Mouse (Mus musculus) midbrain, embryonic 15.5 days (tissue): Measurements from ENCODE around the gene Ccr9. TPM values are rescaled to one million over a fixed set of nuclear protein-coding genes. Genes with fewer than 3 reads are reported as not detected.

Source experiments
- ATAC-seq: fragments of 200-750 bp; cut with Nextera tagmentation; replicated peaks from 2 replicates; pipeline ENCODE4 v1.8.0; 2017; ENCODE audit warnings: moderate TSS enrichment
- H3K27ac ChIP-seq: fragments of 300-500 bp; sonication (generic); 2 replicates; pipeline ENCODE4 v1.5.1; 2015; ENCODE audit warnings: mild to moderate bottlenecking, inconsistent platforms
- H3K27me3 ChIP-seq: fragments of 300-500 bp; sonication (generic); replicated peaks from 2 replicates; pipeline ENCODE4 v1.6.1; 2015; ENCODE audit warnings: inconsistent platforms
- H3K36me3 ChIP-seq: fragments of 300-500 bp; sonication (generic); replicated peaks from 2 replicates; pipeline ENCODE4 v1.6.1; 2015; ENCODE audit warnings: inconsistent platforms
- H3K4me1 ChIP-seq: fragments of 300-500 bp; sonication (generic); 2 replicates; pipeline ENCODE4 v1.6.1; 2015; ENCODE audit warnings: inconsistent platforms
- H3K4me2 ChIP-seq: fragments of 300-500 bp; sonication (generic); 2 replicates; pipeline ENCODE4 v1.6.1; 2015; ENCODE audit warnings: inconsistent platforms, mild to moderate bottlenecking, moderate library complexity
- H3K4me3 ChIP-seq: fragments of 300-500 bp; sonication (generic); 2 replicates; pipeline ENCODE4 v1.5.1; 2015; ENCODE audit warnings: mild to moderate bottlenecking, inconsistent platforms
- H3K9ac ChIP-seq: fragments of 300-500 bp; sonication (generic); 2 replicates; pipeline ENCODE4 v1.6.1; 2015; ENCODE audit warnings: mild to moderate bottlenecking, inconsistent platforms
- H3K9me3 ChIP-seq: fragments of 300-500 bp; sonication (generic); 2 replicates; pipeline ENCODE4 v1.6.1; 2016; ENCODE audit warnings: inconsistent platforms
- WGBS: fragments of 180-500 bp; shearing (Covaris S2); methylation state at CpG from one replicate; pipeline ENCODE4 v1.1.7; 2015; ENCODE audit warnings: mixed read lengths; 5-methylcytosine and 5-hydroxymethylcytosine counted together
- polyA plus RNA-seq: library from polyadenylated mRNA; unstranded; fragments of >200 nt; fragmentation: Nextera tagmentation; extraction: Ambion mirVana; gene quantifications from 2 replicates; pipeline ENCODE4 v1.2.1, GENCODE M21; 2015

Ccr9 gene
- polyA plus RNA-seq, 1 experiment from 2014 or later, result 0.59 TPM

- H3K27me3 ChIP-seq, result no peaks in the 10 kb centered on the region
- H3K9ac ChIP-seq, result no peak overlapping the region
- H3K27ac ChIP-seq, result no peak overlapping the region
- no peak overlapping the region for H3K4me3 ChIP-seq
- H3K36me3 ChIP-seq, result peaks cover 11% of the 10 kb centered on the region; the same call in 1 of the 2 replicates
- no peaks in the 10 kb centered on the region for H3K9me3 ChIP-seq
- no peaks in the 10 kb centered on the region for H3K4me1 ChIP-seq
- 83% methylated on average over 2 of the region's 2 CpGs for WGBS
- ATAC-seq, result no peak
- no peak overlapping the region for H3K4me2 ChIP-seq
Observed at GRCm38 (mm10) chr9:123814326-123814725, 136.1 kb downstream of the Ccr9 start.

DNA sequence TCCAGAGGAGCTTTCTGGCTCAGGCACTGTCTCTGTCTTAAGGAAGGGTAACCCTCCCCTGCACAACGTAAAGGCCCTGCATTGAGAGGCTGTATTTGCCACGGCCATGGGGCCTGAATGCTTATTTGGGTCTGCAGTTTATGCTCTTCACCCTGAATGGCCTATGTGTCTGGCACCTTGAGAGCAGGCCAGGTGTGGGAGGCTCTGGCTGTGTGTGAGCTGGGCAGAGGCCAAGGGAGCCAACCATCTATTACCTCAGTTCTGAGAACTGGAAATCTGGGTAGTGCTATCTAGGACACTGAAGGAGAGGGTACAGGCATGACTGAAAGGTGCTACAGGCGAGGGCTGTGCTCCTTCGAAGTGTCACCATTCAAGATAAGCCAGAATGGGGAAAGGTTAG, 136.6 kb downstream of the Ccr9 start:
- no peaks in the 10 kb centered on the region for H3K4me1 ChIP-seq
- no peak overlapping the region for H3K4me2 ChIP-seq
- no peak overlapping the region for H3K9ac ChIP-seq
- WGBS, result 81% methylated on average over 4 of the region's 4 CpGs
- H3K27me3 ChIP-seq, result no peaks in the 10 kb centered on the region
- ATAC-seq, result no peak
- H3K9me3 ChIP-seq, result no peaks in the 10 kb centered on the region
- H3K27ac ChIP-seq, result no peak overlapping the region
- no peak overlapping the region for H3K4me3 ChIP-seq
- peaks cover 11% of the 10 kb centered on the region; the same call in 1 of the 2 replicates for H3K36me3 ChIP-seq

DNA sequence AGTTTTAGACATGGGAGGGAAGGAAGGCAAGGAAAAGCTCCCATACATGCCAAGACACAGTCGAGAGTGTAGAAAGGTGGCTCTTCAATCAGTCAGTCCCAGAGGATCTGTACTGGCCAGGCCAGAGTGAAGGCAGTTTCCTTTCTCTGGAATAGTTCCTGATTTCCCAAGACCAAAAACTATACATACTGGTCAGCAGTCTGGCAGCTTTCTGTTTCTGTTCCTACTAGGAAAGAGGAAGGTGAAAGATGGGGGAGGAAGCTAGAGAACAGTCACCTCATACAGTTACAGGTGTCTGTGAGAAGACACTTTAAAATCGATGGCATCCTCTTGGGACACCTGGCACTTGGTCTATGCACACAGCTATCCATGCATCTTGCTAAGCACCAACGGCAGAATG, 137.2 kb downstream of the Ccr9 start:
- Histone ChIP-seq H3K27ac (no peak overlapping the region), H3K36me3 (peaks cover 11% of the 10 kb centered on the region; the same call in 1 of the 2 replicates), H3K9me3 (no peaks in the 10 kb centered on the region), H3K9ac (no peak overlapping the region), H3K4me3 (no peak overlapping the region), H3K4me2 (no peak overlapping the region), H3K4me1 (no peaks in the 10 kb centered on the region), H3K27me3 (no peaks in the 10 kb centered on the region)
- ATAC-seq, result no peak
- 94% methylated on average over 3 of the region's 3 CpGs for WGBS

GRCm38 (mm10) chr9:123815996-123816395, 137.8 kb downstream of the Ccr9 start:
- peaks cover 11% of the 10 kb centered on the region; the same call in 1 of the 2 replicates for H3K36me3 ChIP-seq
- no peaks in the 10 kb centered on the region for H3K27me3 ChIP-seq
- H3K4me2 ChIP-seq, result no peak overlapping the region
- no peak overlapping the region for H3K27ac ChIP-seq
- H3K4me1 ChIP-seq, result no peaks in the 10 kb centered on the region
- no peak for ATAC-seq
- no peaks in the 10 kb centered on the region for H3K9me3 ChIP-seq
- H3K4me3 ChIP-seq, result no peak overlapping the region
- WGBS, result 88% methylated on average over 1 of the region's 1 CpGs
- no peak overlapping the region for H3K9ac ChIP-seq

DNA sequence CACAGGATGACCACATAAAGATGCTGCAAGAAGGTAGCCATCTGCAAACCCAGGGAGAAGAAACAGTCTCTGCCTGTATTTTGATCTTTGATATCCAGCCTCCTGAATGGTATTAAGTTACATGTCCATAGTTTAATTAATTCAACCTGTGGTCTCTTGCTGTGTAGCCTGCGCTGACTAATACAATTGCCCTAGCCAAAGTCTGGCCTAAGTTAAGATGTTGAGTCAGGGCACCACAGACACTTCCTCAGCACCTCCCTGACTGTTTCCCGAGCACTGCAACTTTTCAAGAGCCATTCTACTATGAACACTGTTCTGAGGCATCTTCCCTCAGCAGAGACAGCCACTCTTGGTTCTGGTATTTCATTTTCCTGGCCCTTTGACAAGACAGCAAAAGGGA, 140.4 kb downstream of the Ccr9 start:
- ATAC-seq, result no peak
- no peaks in the 10 kb centered on the region for H3K9me3 ChIP-seq
- peaks cover 10% of the 10 kb centered on the region; the same call in 1 of the 2 replicates for H3K36me3 ChIP-seq
- no peaks in the 10 kb centered on the region for H3K4me1 ChIP-seq
- no peak overlapping the region for H3K27ac ChIP-seq
- no peak overlapping the region for H3K9ac ChIP-seq
- no peak overlapping the region for H3K4me3 ChIP-seq
- no peak overlapping the region for H3K4me2 ChIP-seq
- 87% methylated on average over 2 of the region's 2 CpGs for WGBS
- no peaks in the 10 kb centered on the region for H3K27me3 ChIP-seq

DNA sequence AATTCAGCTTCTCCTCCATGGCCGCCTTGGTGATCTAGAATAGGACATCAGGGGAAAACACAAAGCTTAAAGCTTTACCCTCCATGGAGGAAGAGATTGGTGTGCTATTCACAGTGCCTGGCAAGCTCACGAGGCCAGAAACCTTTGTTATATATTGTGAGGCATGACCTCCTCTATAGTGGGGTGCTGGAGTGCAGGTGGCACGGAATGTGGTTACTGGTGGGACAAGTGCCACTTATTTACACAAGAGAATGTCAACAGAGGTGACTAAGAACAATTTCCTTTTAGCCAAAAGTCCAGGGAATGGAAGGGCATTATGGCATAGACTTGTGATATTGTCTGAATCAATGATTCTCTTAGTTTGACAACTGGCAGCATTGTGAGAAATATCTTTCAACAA, 148.4 kb downstream of the Ccr9 start:
- peaks cover 32% of the 10 kb centered on the region for H3K36me3 ChIP-seq

DNA sequence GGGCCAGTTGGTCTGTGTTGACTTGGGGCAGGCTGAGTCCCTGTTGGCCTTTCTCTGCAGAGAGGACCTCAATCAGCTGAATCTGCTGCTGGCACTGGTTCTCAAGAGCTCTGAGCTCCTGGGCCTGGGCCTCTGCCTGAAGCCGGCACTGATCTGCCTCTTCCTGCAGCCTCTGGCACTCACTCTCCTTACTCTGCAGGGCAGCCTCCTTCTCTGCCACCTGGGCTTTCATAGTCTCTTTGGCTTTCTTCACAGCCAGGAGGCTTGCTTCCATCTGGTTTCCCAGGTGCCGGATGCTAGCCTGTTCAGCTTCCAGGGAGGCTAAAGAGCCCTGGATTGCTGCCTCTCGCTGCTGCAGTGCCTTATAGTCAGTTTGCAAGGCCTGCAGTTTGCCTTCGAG, 150.7 kb downstream of the Ccr9 start:
- H3K4me2 ChIP-seq, result no peak overlapping the region
- H3K27ac ChIP-seq, result no peak overlapping the region
- H3K27me3 ChIP-seq, result no peaks in the 10 kb centered on the region
- H3K36me3 ChIP-seq, result peaks cover 26% of the 10 kb centered on the region
- WGBS, result 92% methylated on average over 4 of the region's 4 CpGs
- H3K4me1 ChIP-seq, result no peaks in the 10 kb centered on the region
- no peak overlapping the region for H3K9ac ChIP-seq
- no peak for ATAC-seq
- H3K9me3 ChIP-seq, result no peaks in the 10 kb centered on the region
- no peak overlapping the region for H3K4me3 ChIP-seq

More for the DNA sequence above, 148.4 kb downstream of the Ccr9 start:
- no peaks in the 10 kb centered on the region for H3K4me1 ChIP-seq
- no peaks in the 10 kb centered on the region for H3K9me3 ChIP-seq
- H3K9ac ChIP-seq, result no peak overlapping the region
- no peak for ATAC-seq
- 91% methylated on average over 3 of the region's 3 CpGs for WGBS
- H3K27me3 ChIP-seq, result no peaks in the 10 kb centered on the region
- H3K27ac ChIP-seq, result no peak overlapping the region
- no peak overlapping the region for H3K4me3 ChIP-seq
- no peak overlapping the region for H3K4me2 ChIP-seq

Other genes with a start within 250 kb of the Ccr9 start
- gene Limd1, start 199.7 kb upstream of the Ccr9 start, polyA plus RNA-seq, result 11.4 and 13.9 TPM in 2 replicates
- gene Sacm1l, start 148.7 kb upstream of the Ccr9 start, polyA plus RNA-seq, result 49.0 and 50.9 TPM in 2 replicates
- 0.46 and 0.49 TPM in 2 replicates for gene Slc6a20b, start 45.9 kb upstream of the Ccr9 start, polyA plus RNA-seq
- gene Slc6a20a, start 446 bp downstream of the Ccr9 start, polyA plus RNA-seq, result 14.6 and 18.1 TPM in 2 replicates
- gene Lztfl1, start 39.3 kb downstream of the Ccr9 start, polyA plus RNA-seq, result 42.8 and 45.2 TPM in 2 replicates
- 0.19 and 0.23 TPM in 2 replicates for gene Cxcr6, start 128.0 kb downstream of the Ccr9 start, polyA plus RNA-seq
- 18.7 and 19.0 TPM in 2 replicates for gene Fyco1, start 173.5 kb downstream of the Ccr9 start, polyA plus RNA-seq
- 0.05 and 0.09 TPM in 2 replicates for gene Xcr1, start 183.6 kb downstream of the Ccr9 start, polyA plus RNA-seq